Mouse (Mus musculus): ENCODE results near the gene D11Wsu47e.
A peak's percentile ranks its signal among the peaks of the same experiment; 100 is the strongest.
"Not testable (repeated sequence)": the region's sequence is repeated elsewhere in the genome, so short reads cannot be mapped to it uniquely, and the experiment has no call there.

D11Wsu47e gene

GRCm38 (mm10) chr11:113683957-113684706, at the start of gene D11Wsu47e, which contains the start of gene Fam104a:
Gene D11Wsu47e (plus strand): TSS chr11:113684412.
Gene Fam104a (minus strand): TSS chr11:113684155.
- peak; percentile 93 to 96 for DNase-seq

GRCm38 (mm10) chr11:113634699-113635121, 49.5 kb upstream of the D11Wsu47e start:
- DNase-seq = no peak

- DNase-seq = no peak
These were observed 45.5 kb upstream of the D11Wsu47e start for GRCm38 (mm10) chr11:113638680-113639079.

GRCm38 (mm10) chr11:113645181-113645580, 39.0 kb upstream of the D11Wsu47e start:
- DNase-seq = no peak

GRCm38 (mm10) chr11:113648152-113648551, 36.1 kb upstream of the D11Wsu47e start:
- DNase-seq = peak; percentile 64 to 90

- DNase-seq = no peak
These were observed 35.4 kb upstream of the D11Wsu47e start, which contains the start of gene Cog1 for GRCm38 (mm10) chr11:113648690-113649352. Gene Cog1 (plus strand): TSS chr11:113649169.

GRCm38 (mm10) chr11:113649353-113650210, 34.6 kb upstream of the D11Wsu47e start, which contains the start of gene Slc39a11:
Gene Slc39a11 (minus strand): TSS chr11:113650079.
- peak; percentile 47 to 69 for DNase-seq

- DNase-seq = no peak
These were observed 32.9 kb upstream of the D11Wsu47e start for GRCm38 (mm10) chr11:113651206-113651906.

GRCm38 (mm10) chr11:113651907-113652273, 32.3 kb upstream of the D11Wsu47e start:
- no peak for DNase-seq

- DNase-seq = no peak
These were observed 31.7 kb upstream of the D11Wsu47e start for GRCm38 (mm10) chr11:113652516-113652915.

- DNase-seq = no peak
These were observed 30.1 kb upstream of the D11Wsu47e start for GRCm38 (mm10) chr11:113654105-113654504.

GRCm38 (mm10) chr11:113654561-113655270, 29.5 kb upstream of the D11Wsu47e start:
- no peak for DNase-seq

- DNase-seq = no peak
These were observed 27.7 kb upstream of the D11Wsu47e start for GRCm38 (mm10) chr11:113656511-113656932.

GRCm38 (mm10) chr11:113657221-113657620, 27.0 kb upstream of the D11Wsu47e start:
- DNase-seq = no peak

GRCm38 (mm10) chr11:113658319-113658718, 25.9 kb upstream of the D11Wsu47e start:
- DNase-seq = no peak

- DNase-seq = no peak
These were observed 25.4 kb upstream of the D11Wsu47e start for GRCm38 (mm10) chr11:113658763-113659162.

- not testable (repeated sequence) for DNase-seq
These were observed 24.0 kb upstream of the D11Wsu47e start for GRCm38 (mm10) chr11:113660213-113660612.

- no peak for DNase-seq
These were observed 23.3 kb upstream of the D11Wsu47e start for GRCm38 (mm10) chr11:113660940-113661339.

GRCm38 (mm10) chr11:113661835-113662351, 22.3 kb upstream of the D11Wsu47e start:
- DNase-seq = no peak

GRCm38 (mm10) chr11:113664279-113664678, 19.9 kb upstream of the D11Wsu47e start:
- no peak for DNase-seq

GRCm38 (mm10) chr11:113666205-113666604, 18.0 kb upstream of the D11Wsu47e start:
- no peak for DNase-seq

Data from spleen, adult 18-20 months (tissue).